Mouse (Mus musculus) MEL (cell line): ENCODE data around the gene Sec22b.
A peak's percentile ranks its signal among the peaks of the same experiment; 100 is the strongest.

Experiments used
- CTCF ChIP-seq, 3 experiments: IDR thresholded peaks in 2 of 3; conservative IDR thresholded peaks in 1 of 3; 2 replicates each; pipeline ENCODE4 v1.5.1; 2011 to 2012; ENCODE audit warnings: low read length in 3 of 3, low read depth in 2 of 3, mild to moderate bottlenecking in 2 of 3, improper control_type of control experiment in 1 of 3, inconsistent platforms in 1 of 3, mixed read lengths in 1 of 3, moderate library complexity in 1 of 3; ENCODE audit not compliant: control insufficient read depth in 1 of 3, insufficient read depth in 1 of 3, poor library complexity in 1 of 3, severe bottlenecking in 1 of 3
- EP300 ChIP-seq, 2 experiments: IDR thresholded peaks; 2 replicates each; pipeline ENCODE4 v1.6.1; 2011; ENCODE audit warnings: improper control_type of control experiment in 2 of 2, low read length in 2 of 2, low read depth in 1 of 2, mild to moderate bottlenecking in 1 of 2
- GATA1 ChIP-seq: IDR thresholded peaks from 2 replicates; pipeline ENCODE4 v1.6.1; 2011; ENCODE audit warnings: low read depth, low read length, improper control_type of control experiment
- MAX ChIP-seq: IDR thresholded peaks from 2 replicates; pipeline ENCODE4 v1.6.1; 2011; ENCODE audit warnings: low read length, improper control_type of control experiment
- POLR2A ChIP-seq, 2 experiments: IDR thresholded peaks; 2 replicates each; pipeline ENCODE4 v1.6.1; 2011 to 2012; ENCODE audit warnings: low read length in 2 of 2, mild to moderate bottlenecking in 2 of 2, control low read depth in 1 of 2, improper control_type of control experiment in 1 of 2, low read depth in 1 of 2, moderate library complexity in 1 of 2; ENCODE audit not compliant: control insufficient read depth in 1 of 2, insufficient read depth in 1 of 2, poor library complexity in 1 of 2
- POLR2AphosphoS2 ChIP-seq: IDR thresholded peaks from 2 replicates; pipeline ENCODE4 v1.6.1; 2011; ENCODE audit warnings: low read length, improper control_type of control experiment
- RCOR1 ChIP-seq: IDR thresholded peaks from 2 replicates; pipeline ENCODE4 v1.6.1; 2012; ENCODE audit warnings: low read depth, mild to moderate bottlenecking, inconsistent platforms, low read length, improper control_type of control experiment
- TAL1 ChIP-seq: IDR thresholded peaks from 2 replicates; pipeline ENCODE4 v1.6.1; 2012; ENCODE audit warnings: mild to moderate bottlenecking, inconsistent platforms, low read length, moderate library complexity, mixed read lengths
- USF1 ChIP-seq: IDR thresholded peaks from 2 replicates; pipeline ENCODE4 v1.6.1; 2014; ENCODE audit warnings: low read depth, mild to moderate bottlenecking, inconsistent platforms, low read length, improper control_type of control experiment, moderate library complexity

DNA sequence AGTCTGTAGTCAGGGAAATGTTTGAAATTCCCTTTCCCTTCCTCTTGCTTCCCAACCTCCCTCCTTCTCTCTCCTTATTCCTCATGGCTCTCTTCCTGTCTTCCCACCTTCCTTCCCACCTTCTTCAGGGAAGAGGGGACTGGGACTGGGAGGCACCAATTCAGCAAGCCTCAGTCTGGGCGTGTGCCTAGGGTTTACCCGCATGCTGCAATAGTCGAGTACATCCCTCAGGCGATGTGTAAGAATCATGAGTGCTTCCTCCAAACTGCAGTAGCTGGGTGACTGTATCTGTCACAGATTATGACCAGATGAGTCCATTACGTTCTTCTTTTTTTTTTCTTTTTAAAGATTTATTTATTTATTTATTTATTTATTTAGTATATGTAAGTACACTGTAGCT is 32.8 kb downstream of the Sec22b start:
- TF ChIP-seq POLR2A (IDR thresholded peaks at IDR 0.05; ENCODE audit: control insufficient read depth in 1 of 2, insufficient read depth in 1 of 2, low read depth in 1 of 2, low read length in 2 of 2, poor library complexity in 1 of 2) (no peak), CTCF (IDR thresholded peaks at IDR 0.05 in 2 of 3, conservative IDR thresholded peaks at IDR 0.05 in 1 of 3; ENCODE audit: control insufficient read depth in 1 of 3, insufficient read depth in 1 of 3, low read depth in 2 of 3, low read length in 3 of 3, poor library complexity in 1 of 3, severe bottlenecking in 1 of 3) (no peak), USF1 (no peak), EP300 (IDR thresholded peaks at IDR 0.05; ENCODE audit: low read depth in 1 of 2, low read length in 2 of 2) (no peak), RCOR1 (no peak; the same call in 1 of the 2 replicates), GATA1 (no peak), MAX (0 out of 2 replicates have a peak, but pooled peaks have one; percentile 23), POLR2AphosphoS2 (no peak), TAL1 (no peak)
